Mouse (Mus musculus) thymus, adult 18-20 months (tissue): ENCODE results near the gene Zfp950.
"Not testable (repeated sequence)": the region's sequence is repeated elsewhere in the genome, so short reads cannot be mapped to it uniquely, and the experiment has no call there.

ENCODE experiments used
- DNase-seq, 2 experiments: peaks; one replicate each; pipeline ENCODE4 v3.0.0; 2022; ENCODE audit warnings: mixed read lengths in 2 of 2

Gene Zfp950

GRCm38 (mm10) chr19:61140342-61141206, at the start of gene Zfp950:
Gene Zfp950 (minus strand): TSS chr19:61140840.
- DNase-seq = peak; percentile 74 to 85

GRCm38 (mm10) chr19:61183590-61183989, 43.0 kb upstream of the Zfp950 start, which contains the start of gene Gm6020:
Gene Gm6020 (plus strand): TSS chr19:61183890.
- DNase-seq = not testable (repeated sequence)

- DNase-seq = no peak
These were observed 35.2 kb upstream of the Zfp950 start, which contains the start of gene Gm7102 for GRCm38 (mm10) chr19:61175756-61176324. Gene Gm7102 (minus strand): TSS chr19:61176309.

GRCm38 (mm10) chr19:61151701-61152420, 11.2 kb upstream of the Zfp950 start:
- DNase-seq = no peak

GRCm38 (mm10) chr19:61151372-61151700, 10.7 kb upstream of the Zfp950 start:
- DNase-seq = no peak

- DNase-seq = no peak
These were observed 659 bp upstream of the Zfp950 start for GRCm38 (mm10) chr19:61141299-61141698.

GRCm38 (mm10) chr19:61138655-61139054, 2.0 kb downstream of the Zfp950 start:
- DNase-seq = no peak

- no peak for DNase-seq
These were observed 9.5 kb downstream of the Zfp950 start for GRCm38 (mm10) chr19:61131096-61131495.

- no peak for DNase-seq
These were observed 30.5 kb downstream of the Zfp950 start for GRCm38 (mm10) chr19:61110184-61110583.

- no peak for DNase-seq
These were observed 42.9 kb downstream of the Zfp950 start for GRCm38 (mm10) chr19:61097764-61098163.

GRCm38 (mm10) chr19:61096776-61097175, 43.9 kb downstream of the Zfp950 start:
- no peak for DNase-seq

GRCm38 (mm10) chr19:61090541-61090940, 50.1 kb downstream of the Zfp950 start:
- DNase-seq = no peak

GRCm38 (mm10) chr19:61089001-61089400, 51.6 kb downstream of the Zfp950 start:
- DNase-seq = no peak

GRCm38 (mm10) chr19:61087781-61088180, 52.9 kb downstream of the Zfp950 start:
- no peak for DNase-seq

GRCm38 (mm10) chr19:61085217-61085616, 55.4 kb downstream of the Zfp950 start:
- no peak for DNase-seq

GRCm38 (mm10) chr19:61084149-61084940, 56.3 kb downstream of the Zfp950 start:
- peak; percentile 53 to 64 for DNase-seq

GRCm38 (mm10) chr19:61083006-61083405, 57.6 kb downstream of the Zfp950 start:
- DNase-seq = no peak

- DNase-seq = no peak
These were observed 60.3 kb downstream of the Zfp950 start for GRCm38 (mm10) chr19:61080251-61080749.

- DNase-seq = no peak
These were observed 62.0 kb downstream of the Zfp950 start for GRCm38 (mm10) chr19:61078622-61079021.

GRCm38 (mm10) chr19:61065011-61065410, 75.6 kb downstream of the Zfp950 start:
- no peak for DNase-seq

- no peak for DNase-seq
These were observed 76.3 kb downstream of the Zfp950 start for GRCm38 (mm10) chr19:61064386-61064785.

GRCm38 (mm10) chr19:61057581-61057980, 83.1 kb downstream of the Zfp950 start:
- DNase-seq = no peak
